Mouse (Mus musculus): Measurements from ENCODE around the gene Olfr1020. TPM values are rescaled to one million over a fixed set of nuclear protein-coding genes. Genes with fewer than 3 reads are reported as not detected.

The Olfr1020 gene
- total RNA-seq (2021): not detected

DNA sequence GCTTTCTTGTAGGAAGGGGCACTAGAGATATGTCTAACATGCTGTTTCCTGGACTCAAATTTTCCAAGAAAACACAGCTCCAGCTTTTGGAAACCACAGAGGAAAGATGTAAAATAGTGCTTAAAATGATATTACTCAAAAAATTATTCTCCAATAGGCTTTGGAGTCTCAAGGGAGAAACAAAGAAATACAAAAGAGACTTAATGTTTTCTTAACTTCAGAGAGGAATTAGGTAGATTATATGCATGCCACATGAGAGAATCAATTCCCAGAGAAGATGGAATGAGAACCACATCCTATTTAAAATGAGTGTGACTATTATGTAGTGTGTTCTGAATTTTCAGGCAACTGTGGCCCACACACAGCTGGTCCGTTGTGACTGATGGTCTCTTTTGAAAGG is at the start of gene Olfr1020:
Gene Olfr1020, plus strand, starts transcription at position 301 of the 400 bp plus-strand sequence.
- DNase-seq: no peak
- intact Hi-C loops (cut with DNase I): no loop called here

DNA sequence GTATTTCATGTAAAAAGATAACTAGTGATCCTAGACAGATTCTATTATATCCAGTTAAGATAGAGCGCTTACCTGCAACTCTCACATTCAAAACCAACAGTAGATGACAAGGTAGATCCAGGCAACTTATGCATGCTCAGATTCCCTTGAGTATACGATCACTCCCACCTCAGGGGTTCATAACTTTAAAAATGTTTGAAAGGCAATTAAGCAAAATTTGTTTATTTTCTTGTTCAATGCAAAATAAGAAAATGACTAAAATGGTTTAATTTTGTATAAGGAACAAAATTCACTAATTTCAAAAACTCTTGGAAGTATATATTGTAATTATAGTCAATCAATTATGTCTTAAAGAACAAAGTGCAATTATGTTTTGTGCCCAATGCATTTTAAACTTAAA is 44.4 kb upstream of the Olfr1020 start, which contains the start of gene Olfr1016:
Gene Olfr1016, minus strand, starts transcription at position 101 of the 400 bp plus-strand sequence.
- no peak for DNase-seq
- intact Hi-C loops (cut with DNase I): no loop called here

DNA sequence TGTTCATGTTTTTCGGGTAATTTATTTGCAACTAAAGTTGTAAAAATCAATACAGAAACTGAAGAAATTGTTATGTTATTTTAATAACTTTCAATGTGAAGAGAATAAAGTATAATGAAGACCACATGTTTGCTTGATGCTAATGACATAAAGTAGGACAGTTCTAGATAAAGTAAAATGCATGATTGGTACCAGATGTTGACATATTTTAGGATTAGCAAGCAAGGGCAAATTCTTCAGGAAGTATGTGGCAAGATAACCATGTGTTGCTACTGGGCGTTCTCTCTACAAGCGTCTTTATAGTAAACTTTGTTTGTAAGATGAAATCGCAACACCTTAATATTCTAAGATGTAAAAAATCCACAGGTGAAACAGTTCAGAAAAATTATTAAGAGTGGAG is 42.3 kb upstream of the Olfr1020 start:
- DNase-seq: no peak
- intact Hi-C loops (cut with DNase I): no loop called here

DNA sequence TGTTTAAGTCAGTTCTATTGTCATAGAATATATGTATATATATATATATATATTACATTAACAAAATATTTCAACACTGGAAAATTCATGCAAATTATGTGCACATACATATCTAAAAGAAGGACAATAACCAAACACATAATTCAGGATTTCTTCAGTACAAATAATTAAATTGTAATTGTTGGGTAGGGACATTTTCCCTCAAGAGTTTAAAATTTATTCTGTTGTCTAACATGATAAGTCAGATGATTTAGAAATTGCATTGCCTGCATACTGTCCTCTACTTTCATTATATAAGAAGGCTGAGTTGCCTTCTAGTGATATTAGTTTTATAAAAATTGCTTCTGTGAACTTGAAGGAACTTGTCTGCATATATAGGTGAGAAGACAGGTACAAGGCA is 28.7 kb upstream of the Olfr1020 start, which contains the start of gene Olfr1018:
Gene Olfr1018, plus strand, starts transcription at position 301 of the 400 bp plus-strand sequence.
- intact Hi-C loops (cut with DNase I): no loop called here
- DNase-seq: no peak

DNA sequence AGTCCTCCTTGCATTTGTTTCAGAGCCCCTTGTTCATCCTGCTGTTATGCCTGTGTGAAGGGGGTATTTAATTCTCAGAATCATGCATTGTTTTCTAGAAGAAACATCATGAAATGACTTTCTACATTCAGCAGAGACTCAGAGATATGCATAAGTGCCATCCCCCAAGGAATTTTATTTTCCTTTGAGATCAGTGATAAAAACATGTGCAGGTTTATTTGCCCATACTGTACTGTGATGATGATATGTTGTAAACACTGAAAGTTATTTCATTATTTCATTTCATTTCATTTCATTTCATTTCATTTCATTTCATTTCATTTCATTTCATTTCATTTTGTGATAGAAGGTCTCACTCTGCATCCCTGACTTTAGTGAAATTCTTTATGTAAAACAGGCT is 1.4 kb upstream of the Olfr1020 start, which contains the start of gene Olfr1019:
Gene Olfr1019, minus strand, starts transcription at position 101 of the 400 bp plus-strand sequence.
- no peak for DNase-seq
- intact Hi-C loops (cut with DNase I): no loop called here

DNA sequence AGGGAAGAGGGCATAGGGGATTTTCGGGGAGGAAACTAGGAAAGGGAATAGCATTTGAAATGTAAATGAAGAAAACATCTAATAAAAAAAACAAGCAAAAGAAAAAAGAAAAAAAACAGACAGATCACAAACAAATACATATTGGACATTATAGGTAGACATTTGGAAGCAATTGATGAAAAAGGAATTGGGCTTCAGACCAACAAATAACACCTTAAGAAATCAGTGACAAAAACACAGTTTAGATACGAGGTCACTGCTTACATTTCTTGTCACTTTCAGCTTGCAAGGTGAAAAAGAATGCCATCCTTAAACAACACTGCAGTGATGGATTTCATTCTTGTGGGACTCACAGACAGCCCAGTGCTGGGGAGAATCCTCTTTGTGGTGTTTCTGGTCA is 21.5 kb downstream of the Olfr1020 start, which contains the start of gene Olfr1022:
Gene Olfr1022, plus strand, starts transcription at position 301 of the 400 bp plus-strand sequence.
- DNase-seq: no peak
- intact Hi-C loops (cut with DNase I): no loop called here

DNA sequence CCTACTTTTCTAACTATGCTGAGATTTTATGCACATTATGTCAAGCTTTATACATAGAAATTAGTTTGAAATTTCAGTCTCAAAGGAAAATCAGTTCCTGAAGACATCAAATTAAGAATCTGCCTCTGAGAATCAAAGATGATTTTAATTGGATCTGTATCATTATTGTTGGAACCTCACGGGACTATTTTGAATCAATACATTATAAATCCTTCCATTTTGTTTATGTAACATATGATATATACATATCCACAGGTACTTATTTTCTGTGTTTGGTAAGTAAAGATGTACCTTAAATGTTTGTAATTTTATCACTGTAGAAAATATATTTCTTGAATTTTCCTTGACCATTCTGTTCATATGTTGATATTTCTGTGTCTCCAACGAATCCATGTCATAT is 38.5 kb downstream of the Olfr1020 start, which contains the start of gene Olfr1023:
Gene Olfr1023, plus strand, starts transcription at position 301 of the 400 bp plus-strand sequence.
- intact Hi-C loops (cut with DNase I): no loop called here
- no peak for DNase-seq

Other genes with a start within 250 kb of the Olfr1020 start
- gene Olfr1000, start 235.1 kb upstream of the Olfr1020 start, total RNA-seq (2021): not detected
- gene Olfr1002, start 196.3 kb upstream of the Olfr1020 start, total RNA-seq (2021): not detected
- not detected for gene Olfr154, start 182.6 kb upstream of the Olfr1020 start, total RNA-seq (2021)
- not detected for gene Olfr1006, start 168.3 kb upstream of the Olfr1020 start, total RNA-seq (2021)
- gene Olfr1008, start 157.6 kb upstream of the Olfr1020 start, total RNA-seq (2021): not detected
- not detected for gene Olfr1009, start 131.6 kb upstream of the Olfr1020 start, total RNA-seq (2021)
- not detected for gene Olfr1012, start 84.3 kb upstream of the Olfr1020 start, total RNA-seq (2021)
- gene Olfr1013, start 79.9 kb upstream of the Olfr1020 start, total RNA-seq (2021): not detected
- not detected for gene Olfr1014, start 74.3 kb upstream of the Olfr1020 start, total RNA-seq (2021)
- gene Olfr1015, start 65.0 kb upstream of the Olfr1020 start, total RNA-seq (2021): not detected
- gene Olfr1016, start 44.5 kb upstream of the Olfr1020 start, total RNA-seq (2021): not detected
- gene Olfr1018, start 28.6 kb upstream of the Olfr1020 start, total RNA-seq (2021): not detected
- gene Olfr1019, start 1.5 kb upstream of the Olfr1020 start, total RNA-seq (2021): not detected
- not detected for gene Olfr1022, start 21.6 kb downstream of the Olfr1020 start, total RNA-seq (2021)
- not detected for gene Olfr1023, start 38.6 kb downstream of the Olfr1020 start, total RNA-seq (2021)
- gene Olfr1024, start 58.0 kb downstream of the Olfr1020 start, total RNA-seq (2021): not detected
- not detected for gene Olfr1025-ps1, start 68.2 kb downstream of the Olfr1020 start, total RNA-seq (2021)
- gene Olfr1026, start 74.5 kb downstream of the Olfr1020 start, total RNA-seq (2021): not detected
- gene Olfr1028, start 103.4 kb downstream of the Olfr1020 start, total RNA-seq (2021): not detected
- not detected for gene Olfr1029, start 126.9 kb downstream of the Olfr1020 start, total RNA-seq (2021)
- not detected for gene Olfr1030, start 132.2 kb downstream of the Olfr1020 start, total RNA-seq (2021)
- gene Olfr1031, start 143.3 kb downstream of the Olfr1020 start, total RNA-seq (2021): not detected
- gene Olfr1032, start 158.5 kb downstream of the Olfr1020 start, total RNA-seq (2021): not detected
- not detected for gene Olfr1033, start 173.6 kb downstream of the Olfr1020 start, total RNA-seq (2021)
- gene Olfr1034, start 198.8 kb downstream of the Olfr1020 start, total RNA-seq (2021): not detected
- not detected for gene Olfr1036, start 227.0 kb downstream of the Olfr1020 start, total RNA-seq (2021)
- gene Olfr1037, start 240.4 kb downstream of the Olfr1020 start, total RNA-seq (2021): not detected

All from left cerebral cortex, postnatal 4 days (tissue).